Mouse (Mus musculus) MEL (cell line): ENCODE measurements around the gene Mmachc. TPM values are rescaled to one million over a fixed set of nuclear protein-coding genes. Genes with fewer than 3 reads are reported as not detected.

Source experiments
- DNase-seq: peaks from one replicate; pipeline ENCODE4 v3.0.0; 2011; ENCODE audit warnings: low read depth, low spot score
- H3K27ac ChIP-seq: 2 replicates; pipeline ENCODE4 v1.5.1; 2012; ENCODE audit warnings: low read depth, mild to moderate bottlenecking, control low read depth, low read length, moderate library complexity; ENCODE audit not compliant: control insufficient read depth
- H3K27me3 ChIP-seq, 2 experiments: fragments of 150-350 bp in 1 of 2; sonication (generic) in 1 of 2; 2 replicates each; pipeline ENCODE4 v1.6.1; 2012; ENCODE audit warnings: low read length in 2 of 2, mild to moderate bottlenecking in 2 of 2, improper control_type of control experiment in 1 of 2, moderate library complexity in 1 of 2; ENCODE audit not compliant: insufficient read depth in 2 of 2, control insufficient read depth in 1 of 2
- H3K36me3 ChIP-seq, 2 experiments: 2 replicates each; pipeline ENCODE4 v1.6.1; 2012 to 2014; ENCODE audit warnings: low read length in 2 of 2, improper control_type of control experiment in 1 of 2, inconsistent platforms in 1 of 2, mild to moderate bottlenecking in 1 of 2; ENCODE audit not compliant: insufficient read depth in 2 of 2, control insufficient read depth in 1 of 2
- H3K4me1 ChIP-seq, 2 experiments: fragments of 150-350 bp in 1 of 2; sonication (generic) in 1 of 2; 2 replicates each; pipeline ENCODE4 v1.6.1; 2012; ENCODE audit warnings: low read length in 2 of 2, improper control_type of control experiment in 1 of 2, mild to moderate bottlenecking in 1 of 2; ENCODE audit not compliant: insufficient read depth in 2 of 2, control insufficient read depth in 1 of 2
- H3K4me3 ChIP-seq, 2 experiments: fragments of 150-350 bp in 1 of 2; sonication (generic) in 1 of 2; 2 replicates each; pipeline ENCODE4 v1.5.1; 2012; ENCODE audit warnings: low read depth in 2 of 2, low read length in 2 of 2, mild to moderate bottlenecking in 2 of 2, moderate library complexity in 2 of 2, control low read depth in 1 of 2, improper control_type of control experiment in 1 of 2; ENCODE audit not compliant: control insufficient read depth in 1 of 2, insufficient read depth in 1 of 2
- H3K79me2 ChIP-seq: 2 replicates; pipeline ENCODE4 v1.6.1; 2012; ENCODE audit warnings: mild to moderate bottlenecking, low read length, moderate library complexity; ENCODE audit not compliant: control insufficient read depth, poor library complexity, insufficient read depth
- H3K9ac ChIP-seq: 2 replicates; pipeline ENCODE4 v1.6.1; 2012; ENCODE audit warnings: low read depth, mild to moderate bottlenecking, control low read depth, low read length, moderate library complexity; ENCODE audit not compliant: control insufficient read depth, poor library complexity, severe bottlenecking
- H3K9me3 ChIP-seq: fragments of 150-350 bp; sonication (generic); replicated peaks from 2 replicates; pipeline ENCODE4 v1.6.1; 2012; ENCODE audit warnings: mild to moderate bottlenecking, low read length, improper control_type of control experiment, moderate library complexity; ENCODE audit not compliant: insufficient read depth
- CHD2 ChIP-seq: IDR thresholded peaks from 2 replicates; pipeline ENCODE4 v1.6.1; 2011; ENCODE audit warnings: low read length, improper control_type of control experiment
- CTCF ChIP-seq, 3 experiments: IDR thresholded peaks in 2 of 3; conservative IDR thresholded peaks in 1 of 3; 2 replicates each; pipeline ENCODE4 v1.5.1; 2011 to 2012; ENCODE audit warnings: low read length in 3 of 3, low read depth in 2 of 3, mild to moderate bottlenecking in 2 of 3, improper control_type of control experiment in 1 of 3, inconsistent platforms in 1 of 3, mixed read lengths in 1 of 3, moderate library complexity in 1 of 3; ENCODE audit not compliant: control insufficient read depth in 1 of 3, insufficient read depth in 1 of 3, poor library complexity in 1 of 3, severe bottlenecking in 1 of 3
- E2F4 ChIP-seq: IDR thresholded peaks from 2 replicates; pipeline ENCODE4 v1.6.1; 2011; ENCODE audit warnings: low read depth, low read length, improper control_type of control experiment, borderline replicate concordance
- ELF1 ChIP-seq: IDR thresholded peaks from 2 replicates; pipeline ENCODE4 v1.6.1; 2014; ENCODE audit warnings: low read depth, mild to moderate bottlenecking, inconsistent platforms, low read length, improper control_type of control experiment, moderate library complexity
- ETS1 ChIP-seq: IDR thresholded peaks from 2 replicates; pipeline ENCODE4 v1.6.1; 2012; ENCODE audit warnings: low read depth, mild to moderate bottlenecking, inconsistent platforms, low read length, improper control_type of control experiment, moderate library complexity
- GABPA ChIP-seq: IDR thresholded peaks from 2 replicates; pipeline ENCODE4 v1.6.1; 2012; ENCODE audit warnings: low read depth, mild to moderate bottlenecking, inconsistent platforms, low read length, improper control_type of control experiment, moderate library complexity
- GATA1 ChIP-seq: IDR thresholded peaks from 2 replicates; pipeline ENCODE4 v1.6.1; 2011; ENCODE audit warnings: low read depth, low read length, improper control_type of control experiment
- HCFC1 ChIP-seq: IDR thresholded peaks from 2 replicates; pipeline ENCODE4 v1.6.1; 2012; ENCODE audit warnings: low read depth, mild to moderate bottlenecking, inconsistent platforms, low read length, improper control_type of control experiment, moderate library complexity
- JUND ChIP-seq: IDR thresholded peaks from 2 replicates; pipeline ENCODE4 v1.6.1; 2011; ENCODE audit warnings: low read depth, mild to moderate bottlenecking, improper control_type of control experiment, low read length
- KAT2A ChIP-seq: conservative IDR thresholded peaks from 2 replicates; pipeline ENCODE4 v1.6.1; 2012; ENCODE audit warnings: low read depth, low read length, improper control_type of control experiment, inconsistent platforms
- MAX ChIP-seq: IDR thresholded peaks from 2 replicates; pipeline ENCODE4 v1.6.1; 2011; ENCODE audit warnings: low read length, improper control_type of control experiment
- MXI1 ChIP-seq: IDR thresholded peaks from 2 replicates; pipeline ENCODE4 v1.6.1; 2011; ENCODE audit warnings: mild to moderate bottlenecking, low read depth, low read length, improper control_type of control experiment
- MYB ChIP-seq: IDR thresholded peaks from 2 replicates; pipeline ENCODE4 v1.6.1; 2011; ENCODE audit warnings: mild to moderate bottlenecking, low read depth, low read length, improper control_type of control experiment
- MYC ChIP-seq: IDR thresholded peaks from 2 replicates; pipeline ENCODE4 v1.6.1; 2011; ENCODE audit warnings: low read depth, mild to moderate bottlenecking, low read length, improper control_type of control experiment, moderate library complexity
- NELFE ChIP-seq: IDR thresholded peaks from 2 replicates; pipeline ENCODE4 v1.6.1; 2011; ENCODE audit warnings: low read depth, low read length, improper control_type of control experiment
- POLR2A ChIP-seq, 2 experiments: IDR thresholded peaks; 2 replicates each; pipeline ENCODE4 v1.6.1; 2011 to 2012; ENCODE audit warnings: low read length in 2 of 2, mild to moderate bottlenecking in 2 of 2, control low read depth in 1 of 2, improper control_type of control experiment in 1 of 2, low read depth in 1 of 2, moderate library complexity in 1 of 2; ENCODE audit not compliant: control insufficient read depth in 1 of 2, insufficient read depth in 1 of 2, poor library complexity in 1 of 2
- POLR2AphosphoS2 ChIP-seq: IDR thresholded peaks from 2 replicates; pipeline ENCODE4 v1.6.1; 2011; ENCODE audit warnings: low read length, improper control_type of control experiment
- SIN3A ChIP-seq: IDR thresholded peaks from 2 replicates; pipeline ENCODE4 v1.6.1; 2012; ENCODE audit warnings: low read length, improper control_type of control experiment, inconsistent platforms
- TBP ChIP-seq: IDR thresholded peaks from 2 replicates; pipeline ENCODE4 v1.8.0; 2011; ENCODE audit warnings: low read depth, low read length, improper control_type of control experiment
- TCF12 ChIP-seq: IDR thresholded peaks from 2 replicates; pipeline ENCODE4 v1.6.1; 2014; ENCODE audit warnings: low read depth, mild to moderate bottlenecking, inconsistent platforms, low read length, improper control_type of control experiment, moderate library complexity
- ZC3H11A ChIP-seq: IDR thresholded peaks from 2 replicates; pipeline ENCODE4 v1.6.1; 2012; ENCODE audit warnings: low read depth, mild to moderate bottlenecking, inconsistent platforms, low read length, improper control_type of control experiment
- ZMIZ1 ChIP-seq: IDR thresholded peaks from 2 replicates; pipeline ENCODE4 v1.6.1; 2012; ENCODE audit warnings: low read depth, mild to moderate bottlenecking, inconsistent platforms, low read length, improper control_type of control experiment, moderate library complexity
- polyA plus RNA-seq, 2 experiments: library from polyadenylated mRNA; stranded (reverse) in 1 of 2; unstranded in 1 of 2; fragments of >175 nt in 1 of 2; fragments of >200 nt in 1 of 2; gene quantifications; 2 replicates each; pipeline versions ENCODE4 v1.2.1 to v1.2.4; 2012; ENCODE audit warnings: low replicate concordance in 2 of 2, low read depth in 1 of 2; ENCODE audit not compliant: insufficient read length in 2 of 2, insufficient read depth in 1 of 2, missing spikeins in 1 of 2
- total RNA-seq: library from RNA; depleted of rRNA; stranded (reverse); fragments of 300-350 nt; gene quantifications from 2 replicates; pipeline ENCODE4 v1.2.3, GENCODE M21; 2012; rRNA removed

Gene Mmachc
- 12.2 and 15.1 TPM in 2 replicates for total RNA-seq
- polyA plus RNA-seq = 10 to 100 TPM in 1 of 2 experiments, not detected in 1; 22.8 TPM

DNA sequence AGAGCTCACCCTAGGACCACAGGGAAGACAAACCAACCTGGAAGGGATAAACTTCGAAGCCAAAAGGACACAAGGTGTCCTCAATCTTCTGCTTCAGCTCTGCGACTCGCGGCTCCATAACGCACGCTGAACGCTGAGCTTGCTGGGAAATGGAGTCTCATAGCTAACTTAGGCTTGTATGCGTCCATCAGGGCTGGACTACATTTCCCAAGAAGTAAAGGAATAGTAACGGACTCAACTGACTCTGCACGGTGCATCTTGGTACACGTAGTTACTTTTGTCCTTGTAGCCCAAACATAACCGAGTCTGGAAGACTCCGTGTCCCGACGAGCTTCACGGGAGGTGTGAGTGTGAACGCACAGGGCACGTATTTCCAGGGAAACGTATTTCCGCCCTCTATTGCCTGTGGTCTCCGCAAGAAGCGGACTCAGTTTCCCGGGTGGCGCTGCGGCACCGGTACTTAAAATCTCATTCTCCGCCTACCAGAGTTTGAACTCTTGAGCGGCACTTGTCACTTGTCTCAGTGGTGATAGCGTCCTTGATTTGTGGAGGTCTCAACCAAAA, at the start of gene Mmachc, which contains the start of gene Ccdc163:
TSS of gene Mmachc (minus strand) at position 206 of the 564 bp plus-strand sequence.
TSS of gene Ccdc163 (plus strand) at position 309 of the 564 bp plus-strand sequence.
- TF ChIP-seq HCFC1 = peak; percentile 96
- TF ChIP-seq CTCF (IDR thresholded peaks at IDR 0.05 in 2 of 3, conservative IDR thresholded peaks at IDR 0.05 in 1 of 3; ENCODE audit: control insufficient read depth in 1 of 3, insufficient read depth in 1 of 3, low read depth in 2 of 3, low read length in 3 of 3, poor library complexity in 1 of 3, severe bottlenecking in 1 of 3) = no peak
- TF ChIP-seq SIN3A = peak; percentile 96
- no peak for TF ChIP-seq E2F4
- peak; percentile 8; the same call in 1 of the 2 replicates for TF ChIP-seq ETS1
- peak; percentile 78; the same call in 1 of the 2 replicates for TF ChIP-seq ZMIZ1
- TF ChIP-seq KAT2A = peak; percentile 100
- TF ChIP-seq MYC = peak; percentile 96
- TF ChIP-seq TBP = peak; percentile 86
- TF ChIP-seq GATA1 = 0 out of 2 replicates have a peak, but pooled peaks have one; percentile 4
- TF ChIP-seq MAX = peak; percentile 90; the same call in 1 of the 2 replicates
- TF ChIP-seq JUND = no peak
- TF ChIP-seq POLR2A (IDR thresholded peaks at IDR 0.05; ENCODE audit: control insufficient read depth in 1 of 2, insufficient read depth in 1 of 2, low read depth in 1 of 2, low read length in 2 of 2, poor library complexity in 1 of 2) = peak in 1 of 2 experiments; percentile 91; a peak in 3 of 4 replicates
- TF ChIP-seq MXI1 = peak; percentile 93
- no peak for TF ChIP-seq GABPA
- peak; percentile 77; the same call in 1 of the 2 replicates for TF ChIP-seq ELF1
- peak; percentile 72 for TF ChIP-seq CHD2
- no peak for TF ChIP-seq ZC3H11A
- TF ChIP-seq TCF12 = peak; percentile 60
- peak; percentile 100 for TF ChIP-seq MYB
- TF ChIP-seq NELFE = peak; percentile 72
- peak; percentile 80 for TF ChIP-seq POLR2AphosphoS2
- TF ChIP-seq, all 39 proteins: peak for 17
- no peaks in the 10 kb centered on the region for H3K9me3 ChIP-seq
- H3K9ac ChIP-seq = peak within 1 kb of the TSS; percentile 76

More for the DNA sequence above, at the start of gene Mmachc, which contains the start of gene Ccdc163:
- Histone ChIP-seq H3K36me3 (peaks cover 1 to 19% of the 10 kb centered on the region in 2 experiments; a peak in 3 of 4 replicates), H3K4me3 (peak within 1 kb of the TSS; percentile 71 to 73), H3K27ac (peak within 1 kb of the TSS; percentile 63), H3K79me2 (peaks cover 6% of the 10 kb centered on the region), H3K4me1 (peaks cover 0 to 12% of the 10 kb centered on the region in 2 experiments; a peak in 3 of 4 replicates), H3K27me3 (no peaks in the 10 kb centered on the region)
- peak; percentile 99 for DNase-seq
